Mouse (Mus musculus): ENCODE measurements around the gene Ccnd3. TPM values are rescaled to one million over a fixed set of nuclear protein-coding genes. Genes with fewer than 3 reads are reported as not detected.

Gene Ccnd3
- total and polyA plus RNA-seq, 2 experiments from 2014 or later = 42.6 to 54.0 TPM

GRCm38 (mm10) chr17:47559726-47560125, 54.9 kb downstream of the Ccnd3 start:
- DNase-seq = no peak
- no peak overlapping the region for H3K4me3 ChIP-seq (ENCODE audit: low read depth, low read length)
- H3K9me3 ChIP-seq (ENCODE audit: low read length) = no peaks in the 10 kb centered on the region
- no peak overlapping the region for H3K4me2 ChIP-seq (ENCODE audit: low read depth)
- no peaks in the 10 kb centered on the region for H3K4me1 ChIP-seq (ENCODE audit: insufficient read depth)
- no peaks in the 10 kb centered on the region for H3K36me3 ChIP-seq (ENCODE audit: insufficient read depth)
- H3K27ac ChIP-seq (ENCODE audit: low read depth, low read length) = no peak overlapping the region
- H3K27me3 ChIP-seq (ENCODE audit: insufficient read depth, low read length) = no peaks in the 10 kb centered on the region
- no peak for TF ChIP-seq CTCF (IDR thresholded peaks at IDR 0.05; ENCODE audit: low read depth)
- no peak for ATAC-seq
- 76% methylated on average over 6 of the region's 6 CpGs for WGBS
- no peak overlapping the region for H3K9ac ChIP-seq

- no peaks in the 10 kb centered on the region for H3K4me1 ChIP-seq (ENCODE audit: insufficient read depth)
- H3K9me3 ChIP-seq (ENCODE audit: low read length) = no peaks in the 10 kb centered on the region
- WGBS = 78% methylated on average over 6 of the region's 6 CpGs
- H3K4me3 ChIP-seq (ENCODE audit: low read depth, low read length) = no peak overlapping the region
- no peak for ATAC-seq
- no peak overlapping the region for H3K27ac ChIP-seq (ENCODE audit: low read depth, low read length)
- no peaks in the 10 kb centered on the region for H3K27me3 ChIP-seq (ENCODE audit: insufficient read depth, low read length)
- no peak overlapping the region for H3K4me2 ChIP-seq (ENCODE audit: low read depth)
- DNase-seq = no peak
- no peaks in the 10 kb centered on the region for H3K36me3 ChIP-seq (ENCODE audit: insufficient read depth)
- no peak for TF ChIP-seq CTCF (IDR thresholded peaks at IDR 0.05; ENCODE audit: low read depth)
- H3K9ac ChIP-seq = no peak overlapping the region
Observed at GRCm38 (mm10) chr17:47562875-47563274, 58.0 kb downstream of the Ccnd3 start.

GRCm38 (mm10) chr17:47564612-47565011, 59.8 kb downstream of the Ccnd3 start:
- DNase-seq (no peak), ATAC-seq (no peak)
- no peak overlapping the region for H3K9ac ChIP-seq
- H3K4me2 ChIP-seq (ENCODE audit: low read depth) = no peak overlapping the region
- no peak for TF ChIP-seq CTCF (IDR thresholded peaks at IDR 0.05; ENCODE audit: low read depth)
- H3K27me3 ChIP-seq (ENCODE audit: insufficient read depth, low read length) = no peaks in the 10 kb centered on the region
- H3K4me3 ChIP-seq (ENCODE audit: low read depth, low read length) = no peak overlapping the region
- H3K9me3 ChIP-seq (ENCODE audit: low read length) = no peaks in the 10 kb centered on the region
- H3K4me1 ChIP-seq (ENCODE audit: insufficient read depth) = no peaks in the 10 kb centered on the region
- H3K36me3 ChIP-seq (ENCODE audit: insufficient read depth) = no peaks in the 10 kb centered on the region
- no peak overlapping the region for H3K27ac ChIP-seq (ENCODE audit: low read depth, low read length)
- WGBS = 93% methylated on average over 5 of the region's 5 CpGs

DNA sequence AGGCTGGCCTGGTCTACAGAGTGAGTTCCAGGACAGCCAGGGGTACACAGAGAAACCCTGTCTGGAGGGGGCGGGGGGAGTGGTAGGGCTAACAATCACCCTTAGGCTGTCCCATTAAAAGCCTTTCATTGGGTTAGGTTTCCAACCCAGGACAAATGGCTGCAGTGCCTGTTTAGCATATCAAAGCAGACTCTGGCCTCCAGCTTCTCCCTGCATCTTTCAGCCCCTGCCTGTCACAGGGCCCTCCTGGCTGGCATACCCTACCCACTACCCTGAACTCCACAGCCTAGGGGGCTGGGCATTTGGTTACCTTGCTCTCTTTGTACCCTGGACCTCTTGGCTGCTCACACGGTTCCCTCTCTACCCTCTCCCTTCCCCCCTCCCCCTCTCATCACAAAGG, 61.3 kb downstream of the Ccnd3 start:
- 22% methylated on average over 2 of the region's 2 CpGs for WGBS
- ATAC-seq = no peak
- TF ChIP-seq CTCF (IDR thresholded peaks at IDR 0.05; ENCODE audit: low read depth) = no peak

DNA sequence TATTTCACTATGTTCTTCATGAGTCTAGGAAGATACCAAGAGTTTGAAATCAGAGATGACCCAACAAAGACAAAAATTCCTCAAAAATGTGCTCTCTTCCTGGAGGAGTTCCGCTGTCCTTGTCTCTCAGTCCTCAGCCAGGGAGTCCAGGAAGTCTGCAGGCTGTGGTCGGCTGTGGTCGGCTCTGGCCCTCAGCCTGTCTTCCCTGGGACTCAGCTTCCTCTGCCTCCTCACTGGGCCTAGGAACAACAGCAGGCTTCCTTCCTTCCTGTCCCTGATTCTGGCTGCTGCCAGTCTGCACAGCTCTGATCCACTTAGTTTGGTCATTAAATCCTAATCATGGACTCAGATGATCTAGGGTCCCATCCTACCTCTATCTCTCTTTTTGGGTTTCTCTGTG, 62.4 kb downstream of the Ccnd3 start:
- Histone ChIP-seq H3K36me3 (ENCODE audit: insufficient read depth) (no peaks in the 10 kb centered on the region), H3K4me2 (ENCODE audit: low read depth) (no peak overlapping the region), H3K27me3 (ENCODE audit: insufficient read depth, low read length) (no peaks in the 10 kb centered on the region), H3K9me3 (ENCODE audit: low read length) (no peaks in the 10 kb centered on the region), H3K27ac (ENCODE audit: low read depth, low read length) (no peak overlapping the region), H3K4me1 (ENCODE audit: insufficient read depth) (no peaks in the 10 kb centered on the region), H3K9ac (no peak overlapping the region), H3K4me3 (ENCODE audit: low read depth, low read length) (no peak overlapping the region)
- DNase-seq (no peak), ATAC-seq (no peak)
- TF ChIP-seq CTCF (IDR thresholded peaks at IDR 0.05; ENCODE audit: low read depth) = no peak
- WGBS = 85% methylated on average over 3 of the region's 3 CpGs

More for the DNA sequence above, 61.3 kb downstream of the Ccnd3 start:
- no peaks in the 10 kb centered on the region for H3K9me3 ChIP-seq (ENCODE audit: low read length)
- no peaks in the 10 kb centered on the region for H3K36me3 ChIP-seq (ENCODE audit: insufficient read depth)
- no peak overlapping the region for H3K4me3 ChIP-seq (ENCODE audit: low read depth, low read length)
- DNase-seq = no peak
- H3K9ac ChIP-seq = no peak overlapping the region
- H3K27ac ChIP-seq (ENCODE audit: low read depth, low read length) = no peak overlapping the region
- no peak overlapping the region for H3K4me2 ChIP-seq (ENCODE audit: low read depth)
- H3K4me1 ChIP-seq (ENCODE audit: insufficient read depth) = no peaks in the 10 kb centered on the region
- no peaks in the 10 kb centered on the region for H3K27me3 ChIP-seq (ENCODE audit: insufficient read depth, low read length)

GRCm38 (mm10) chr17:47568389-47568788, 63.5 kb downstream of the Ccnd3 start:
- Histone ChIP-seq H3K27me3 (ENCODE audit: insufficient read depth, low read length) (no peaks in the 10 kb centered on the region), H3K9me3 (ENCODE audit: low read length) (no peaks in the 10 kb centered on the region), H3K36me3 (ENCODE audit: insufficient read depth) (no peaks in the 10 kb centered on the region), H3K4me3 (ENCODE audit: low read depth, low read length) (no peak overlapping the region), H3K9ac (no peak overlapping the region), H3K27ac (ENCODE audit: low read depth, low read length) (no peak overlapping the region), H3K4me1 (ENCODE audit: insufficient read depth) (no peaks in the 10 kb centered on the region), H3K4me2 (ENCODE audit: low read depth) (no peak overlapping the region)
- 95% methylated on average over 3 of the region's 3 CpGs for WGBS
- ATAC-seq (no peak), DNase-seq (no peak)
- no peak for TF ChIP-seq CTCF (IDR thresholded peaks at IDR 0.05; ENCODE audit: low read depth)

- no peak for DNase-seq
- TF ChIP-seq CTCF (IDR thresholded peaks at IDR 0.05; ENCODE audit: low read depth) = no peak
- Histone ChIP-seq H3K4me2 (ENCODE audit: low read depth) (no peak overlapping the region), H3K9me3 (ENCODE audit: low read length) (no peaks in the 10 kb centered on the region), H3K27me3 (ENCODE audit: insufficient read depth, low read length) (no peaks in the 10 kb centered on the region), H3K4me3 (ENCODE audit: low read depth, low read length) (no peak overlapping the region), H3K36me3 (ENCODE audit: insufficient read depth) (no peaks in the 10 kb centered on the region), H3K27ac (ENCODE audit: low read depth, low read length) (no peak overlapping the region), H3K9ac (no peak overlapping the region), H3K4me1 (ENCODE audit: insufficient read depth) (no peaks in the 10 kb centered on the region)
- WGBS = 55% methylated on average over 10 of the region's 10 CpGs
- ATAC-seq = no peak
Observed at GRCm38 (mm10) chr17:47568951-47569527, 64.2 kb downstream of the Ccnd3 start.
